Comparison of ENCODE assay signal across 25 mouse cellular contexts in the genomic region with DNA sequence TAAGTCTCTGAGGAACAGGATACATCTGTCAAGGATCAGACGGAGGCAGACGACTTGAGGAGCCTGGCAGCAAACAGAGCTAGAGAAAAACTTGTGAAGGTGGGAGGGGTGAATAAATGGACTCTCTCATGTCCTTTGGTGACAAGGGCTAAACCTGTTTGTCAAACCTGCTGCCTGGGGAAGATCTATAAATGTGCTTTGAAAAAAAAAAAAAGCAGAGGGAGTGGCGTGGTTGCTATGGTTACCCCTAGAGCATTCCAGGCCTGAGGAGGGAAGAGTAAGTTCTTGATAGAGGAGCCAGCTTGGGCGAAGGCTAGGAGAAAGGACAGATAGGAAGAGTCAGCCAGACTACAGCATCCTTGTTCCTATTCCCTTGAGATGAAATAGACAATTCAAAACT.
DNase-seq lines count a peak whose midpoint lies in the region; ATAC-seq and TF ChIP-seq lines count a peak whose summit lies in the region.
"Had no signal": no experiment of that assay in that cellular context is flagged by ENCODE, and none has a peak within 500 bp of the region (broad histone marks: within the 10 kb centered on the region; RNA-seq: fewer than 3 reads in every experiment).

No protein-coding gene starts in this region.

- no peak for TF ChIP-seq CTCF in left cerebral cortex, adult 2 months (IDR thresholded peaks at IDR 0.05)

- no peaks in the 10 kb centered on the region for H3K9me3 ChIP-seq in embryonic facial prominence, embryonic 14.5 days (ENCODE audit: control insufficient read depth, low read length)
- H3K9me3 ChIP-seq: embryonic facial prominence, embryonic 13.5 days; forebrain, embryonic 15.5 days; heart, embryonic 12.5 days; hindbrain, embryonic 10.5 days; limb, embryonic 13.5 days; liver, embryonic 12.5 days had no signal

- no peak overlapping the region for H3K4me3 ChIP-seq in left cerebral cortex, adult 2 months
- H3K4me3 ChIP-seq in embryonic facial prominence, embryonic 14.5 days (ENCODE audit: low read depth, low read length), result no peak overlapping the region
- H3K4me3 ChIP-seq: embryonic facial prominence, embryonic 13.5 days; forebrain, embryonic 15.5 days; heart, embryonic 12.5 days; hindbrain, embryonic 10.5 days; layer of hippocampus, adult 2 months; limb, embryonic 13.5 days; liver, embryonic 12.5 days had no signal

- peak; percentile 34 for DNase-seq in embryo, embryonic 10 days (ENCODE audit: low spot score)
- DNase-seq in embryo, embryonic 9.5 days (ENCODE audit: extremely low spot score), result no peak
- DNase-seq in left cerebral cortex, adult 2 months (ENCODE audit: extremely low spot score in 1 of 2, low spot score in 2 of 2), result no peak
- DNase-seq in left cerebral cortex, adult 8-10 months (ENCODE audit: low spot score in 2 of 2), result no peak
- peak; percentile 8 for DNase-seq in R1 (ENCODE audit: low read depth, low spot score)
- peak; percentile 4 for DNase-seq in embryonic facial prominence, embryonic 14.5 days (ENCODE audit: low spot score)
- no peak for DNase-seq in cerebellum, postnatal 4 days (ENCODE audit: low spot score in 2 of 2)
- DNase-seq in thymus, adult 18-20 months, result no peak
- DNase-seq: adrenal gland, postnatal 36 days; cerebellum, postnatal 25 days; gastrocnemius, postnatal 14 days; heart, adult 18-20 months; heart, postnatal 10 days; kidney, adult 9 months; kidney, postnatal 25 days; layer of hippocampus, postnatal 36 days; lung, adult 18-20 months; lung, postnatal 14 days had no signal

- H3K36me3 ChIP-seq in embryonic facial prominence, embryonic 14.5 days (ENCODE audit: control insufficient read depth, insufficient read depth, low read length), result no peaks in the 10 kb centered on the region
- H3K36me3 ChIP-seq: embryonic facial prominence, embryonic 13.5 days; forebrain, embryonic 15.5 days; heart, embryonic 12.5 days; hindbrain, embryonic 10.5 days; limb, embryonic 13.5 days; liver, embryonic 12.5 days had no signal

- intact Hi-C loops in left cerebral cortex, adult 2 months (cut with DNase I), result no loop called here

- H3K4me2 ChIP-seq in embryonic facial prominence, embryonic 14.5 days (ENCODE audit: low read depth, low read length), result no peak overlapping the region
- H3K4me2 ChIP-seq: embryonic facial prominence, embryonic 13.5 days; forebrain, embryonic 15.5 days; heart, embryonic 12.5 days; limb, embryonic 13.5 days; liver, embryonic 12.5 days had no signal

- H3K4me1 ChIP-seq in embryonic facial prominence, embryonic 14.5 days (ENCODE audit: control insufficient read depth, insufficient read depth, low read length), result no peaks in the 10 kb centered on the region
- H3K4me1 ChIP-seq: limb, embryonic 13.5 days; liver, embryonic 12.5 days had no signal

- no peak for ATAC-seq in embryonic facial prominence, embryonic 14.5 days (ENCODE audit: low read depth)
- ATAC-seq: forebrain, embryonic 15.5 days; liver, embryonic 12.5 days had no signal

- peak overlapping the region; percentile 52 for H3K27ac ChIP-seq in left cerebral cortex, adult 2 months
- H3K27ac ChIP-seq in embryonic facial prominence, embryonic 14.5 days (replicated peaks; ENCODE audit: low read depth, low read length), result no peak overlapping the region
- H3K27ac ChIP-seq: embryonic facial prominence, embryonic 13.5 days; forebrain, embryonic 15.5 days; hindbrain, embryonic 10.5 days; layer of hippocampus, adult 2 months; limb, embryonic 13.5 days; liver, embryonic 12.5 days had no signal

- 35% methylated on average over 4 of the region's 4 CpGs for WGBS in embryonic facial prominence, embryonic 14.5 days

- H3K9ac ChIP-seq in embryonic facial prominence, embryonic 14.5 days (ENCODE audit: low read depth, low read length), result no peak overlapping the region
- H3K9ac ChIP-seq: embryonic facial prominence, embryonic 13.5 days; forebrain, embryonic 15.5 days; heart, embryonic 12.5 days; limb, embryonic 13.5 days; liver, embryonic 12.5 days had no signal

- H3K27me3 ChIP-seq in embryonic facial prominence, embryonic 14.5 days (replicated peaks; ENCODE audit: control insufficient read depth, insufficient read depth, low read length), result no peaks in the 10 kb centered on the region
- H3K27me3 ChIP-seq: embryonic facial prominence, embryonic 13.5 days; forebrain, embryonic 15.5 days; heart, embryonic 12.5 days; limb, embryonic 13.5 days; liver, embryonic 12.5 days had no signal

Comparison
In these comparisons a context has a peak if more than half of its experiments do, and no peak if none do; other contexts are left out.
1. DNase-seq: peak in embryo, embryonic 10 days (single experiment), R1 (single experiment) and embryonic facial prominence, embryonic 14.5 days (single experiment); none in embryo, embryonic 9.5 days (single experiment), left cerebral cortex, adult 2 months (0 of 2), left cerebral cortex, adult 8-10 months (0 of 2), cerebellum, postnatal 4 days (0 of 2) and thymus, adult 18-20 months (0 of 2).